ENCODE assay signal across 9 mouse cellular contexts in genomic region chr6:89239511-89239910, GRCm38 (mm10).
DNase-seq lines count a peak whose midpoint lies in the region; ATAC-seq lines count a peak whose summit lies in the region.
"Had no signal": no experiment of that assay in that cellular context is flagged by ENCODE, and none has a peak within 500 bp of the region (broad histone marks: within the 10 kb centered on the region; RNA-seq: fewer than 3 reads in every experiment).

No protein-coding gene starts in this region.

- H3K4me1 ChIP-seq in kidney, embryonic 14.5 days (ENCODE audit: control insufficient read depth, insufficient read depth, low read length): peaks cover 10% of the 10 kb centered on the region
- H3K4me1 ChIP-seq in embryonic facial prominence, embryonic 15.5 days: peaks cover 26% of the 10 kb centered on the region
- peaks cover 73% of the 10 kb centered on the region for H3K4me1 ChIP-seq in midbrain, embryonic 14.5 days (ENCODE audit: control insufficient read depth, insufficient read depth, low read length)
- peaks cover 27% of the 10 kb centered on the region for H3K4me1 ChIP-seq in forebrain, embryonic 16.5 days (replicated peaks; ENCODE audit: control insufficient read depth, insufficient read depth, low read length)
- H3K4me1 ChIP-seq: liver, embryonic 13.5 days had no signal

- H3K27ac ChIP-seq in kidney, embryonic 14.5 days (ENCODE audit: low read depth, low read length): no peak overlapping the region
- H3K27ac ChIP-seq in embryonic facial prominence, embryonic 15.5 days (replicated peaks): peak overlapping the region; percentile 55; the same call in 1 of the 2 replicates
- peak overlapping the region; percentile 76 for H3K27ac ChIP-seq in midbrain, embryonic 14.5 days (replicated peaks; ENCODE audit: low read depth, low read length)
- no peak overlapping the region; the same call in 1 of the 2 replicates for H3K27ac ChIP-seq in forebrain, embryonic 16.5 days (ENCODE audit: low read length)
- H3K27ac ChIP-seq: liver, embryonic 13.5 days had no signal

- H3K9ac ChIP-seq in kidney, embryonic 14.5 days (ENCODE audit: low read depth, low read length): no peak overlapping the region
- H3K9ac ChIP-seq in embryonic facial prominence, embryonic 15.5 days: no peak overlapping the region
- H3K9ac ChIP-seq in midbrain, embryonic 14.5 days (replicated peaks; ENCODE audit: low read length): no peak overlapping the region
- no peak overlapping the region for H3K9ac ChIP-seq in forebrain, embryonic 16.5 days (replicated peaks; ENCODE audit: low read depth, low read length)
- H3K9ac ChIP-seq: liver, embryonic 13.5 days had no signal

- H3K9me3 ChIP-seq in kidney, embryonic 14.5 days (ENCODE audit: control insufficient read depth, low read length): no peaks in the 10 kb centered on the region
- H3K9me3 ChIP-seq in embryonic facial prominence, embryonic 15.5 days (replicated peaks): no peaks in the 10 kb centered on the region
- no peaks in the 10 kb centered on the region for H3K9me3 ChIP-seq in midbrain, embryonic 14.5 days (ENCODE audit: control insufficient read depth, low read length)
- no peaks in the 10 kb centered on the region for H3K9me3 ChIP-seq in forebrain, embryonic 16.5 days (ENCODE audit: control insufficient read depth, low read length)
- H3K9me3 ChIP-seq: liver, embryonic 13.5 days had no signal

- WGBS in kidney, embryonic 14.5 days: 43% methylated on average over 8 of the region's 8 CpGs
- 32% methylated on average over 8 of the region's 8 CpGs for WGBS in embryonic facial prominence, embryonic 15.5 days
- 34% methylated on average over 8 of the region's 8 CpGs for WGBS in midbrain, embryonic 14.5 days
- 52% methylated on average over 8 of the region's 8 CpGs for WGBS in forebrain, embryonic 16.5 days

- 0 out of 2 replicates have a peak, but pooled peaks cover 4% of the 10 kb centered on the region for H3K27me3 ChIP-seq in kidney, embryonic 14.5 days (ENCODE audit: control insufficient read depth, insufficient read depth, low read length)
- peaks cover 15% of the 10 kb centered on the region for H3K27me3 ChIP-seq in embryonic facial prominence, embryonic 15.5 days
- no peaks in the 10 kb centered on the region for H3K27me3 ChIP-seq in midbrain, embryonic 14.5 days (ENCODE audit: control insufficient read depth, insufficient read depth, low read length)
- H3K27me3 ChIP-seq in forebrain, embryonic 16.5 days (replicated peaks; ENCODE audit: control insufficient read depth, insufficient read depth, low read length): no peaks in the 10 kb centered on the region

- no peak for ATAC-seq in kidney, embryonic 14.5 days (ENCODE audit: low FRiP score, low TSS enrichment)
- peak; percentile 67; the same call in 1 of the 2 replicates for ATAC-seq in embryonic facial prominence, embryonic 15.5 days (ENCODE audit: insufficient number of reproducible peaks, low FRiP score, low TSS enrichment, low read depth)
- no peak for ATAC-seq in midbrain, embryonic 14.5 days (ENCODE audit: low FRiP score, low TSS enrichment)
- ATAC-seq in forebrain, embryonic 16.5 days: no peak

- no peak overlapping the region for H3K4me3 ChIP-seq in kidney, embryonic 14.5 days (ENCODE audit: low read length)
- H3K4me3 ChIP-seq in embryonic facial prominence, embryonic 15.5 days (replicated peaks): no peak overlapping the region
- H3K4me3 ChIP-seq in midbrain, embryonic 14.5 days (replicated peaks; ENCODE audit: low read depth, low read length): no peak overlapping the region
- H3K4me3 ChIP-seq in forebrain, embryonic 16.5 days (replicated peaks; ENCODE audit: low read length): no peak overlapping the region
- H3K4me3 ChIP-seq: liver, embryonic 13.5 days had no signal

- peak; percentile 27 for DNase-seq in kidney, adult 18-20 months
- peak; percentile 32 to 41 for DNase-seq in adrenal gland, adult 18-20 months (ENCODE audit: low spot score in 2 of 2)
- DNase-seq in heart, postnatal 4 days: peak; percentile 91
- no peak for DNase-seq in midbrain, embryonic 14.5 days
- no peak for DNase-seq in c-Kit-positive CD71-positive TER-119-positive erythroid progenitor cells, embryonic 14.5 days (ENCODE audit: low spot score)
- DNase-seq: liver, embryonic 13.5 days had no signal

- no peaks in the 10 kb centered on the region for H3K36me3 ChIP-seq in kidney, embryonic 14.5 days (ENCODE audit: control insufficient read depth, insufficient read depth, low read length)
- H3K36me3 ChIP-seq in embryonic facial prominence, embryonic 15.5 days: no peaks in the 10 kb centered on the region
- H3K36me3 ChIP-seq in midbrain, embryonic 14.5 days (ENCODE audit: control insufficient read depth, insufficient read depth, low read length): no peaks in the 10 kb centered on the region
- H3K36me3 ChIP-seq in forebrain, embryonic 16.5 days (ENCODE audit: control insufficient read depth, insufficient read depth): no peaks in the 10 kb centered on the region
- H3K36me3 ChIP-seq: liver, embryonic 13.5 days had no signal

- H3K4me2 ChIP-seq in kidney, embryonic 14.5 days (replicated peaks; ENCODE audit: low read depth, low read length): no peak overlapping the region
- no peak overlapping the region; the same call in 1 of the 2 replicates for H3K4me2 ChIP-seq in embryonic facial prominence, embryonic 15.5 days (replicated peaks)
- H3K4me2 ChIP-seq in midbrain, embryonic 14.5 days (ENCODE audit: low read length): peak overlapping the region; percentile 5; the same call in 1 of the 2 replicates
- H3K4me2 ChIP-seq in forebrain, embryonic 16.5 days (ENCODE audit: low read length): no peak overlapping the region
- H3K4me2 ChIP-seq: liver, embryonic 13.5 days had no signal

Comparison
In these comparisons a context has a peak if more than half of its experiments do, and no peak if none do; other contexts are left out.
1. DNase-seq: peak in kidney, adult 18-20 months (single experiment), adrenal gland, adult 18-20 months (2 of 2) and heart, postnatal 4 days (single experiment); none in midbrain, embryonic 14.5 days (single experiment) and c-Kit-positive CD71-positive TER-119-positive erythroid progenitor cells, embryonic 14.5 days (single experiment).
2. H3K27ac ChIP-seq: peak in embryonic facial prominence, embryonic 15.5 days (single experiment) and midbrain, embryonic 14.5 days (single experiment); none in kidney, embryonic 14.5 days (single experiment) and forebrain, embryonic 16.5 days (single experiment).